Mouse (Mus musculus) mature B cell (primary cell): ENCODE results near the gene Arl15.

Source experiments
- in situ Hi-C: fragments of 300-500 bp; cut with MboI; formaldehyde crosslinking; loops from 2 replicates; pipeline ENCODE4 v1.14.3; 2019

Arl15 gene

GRCm38 (mm10) chr13:114096386-114096785 lies 302.1 kb downstream of the Arl15 start:
- in situ Hi-C loops: no loop called here

DNA sequence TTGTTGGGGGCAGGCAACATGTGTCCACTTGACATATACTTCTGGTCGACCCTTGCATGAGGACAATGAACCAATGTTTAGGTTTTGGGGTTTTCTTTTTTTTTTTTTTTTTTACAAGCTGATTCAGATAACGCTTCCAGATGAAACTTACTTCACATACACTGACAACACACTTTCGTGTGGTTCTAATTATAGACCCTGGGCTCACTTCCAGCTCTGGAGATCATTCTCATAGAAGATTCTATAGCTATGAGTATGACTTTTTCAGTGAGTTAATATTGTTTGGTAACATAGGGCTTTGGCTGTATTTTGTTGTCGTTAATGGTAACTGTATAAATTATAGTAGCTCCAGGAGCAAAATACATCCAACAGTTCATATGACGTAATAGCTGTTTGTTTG lies 306.9 kb downstream of the Arl15 start:
- in situ Hi-C loops: no loop called here

DNA sequence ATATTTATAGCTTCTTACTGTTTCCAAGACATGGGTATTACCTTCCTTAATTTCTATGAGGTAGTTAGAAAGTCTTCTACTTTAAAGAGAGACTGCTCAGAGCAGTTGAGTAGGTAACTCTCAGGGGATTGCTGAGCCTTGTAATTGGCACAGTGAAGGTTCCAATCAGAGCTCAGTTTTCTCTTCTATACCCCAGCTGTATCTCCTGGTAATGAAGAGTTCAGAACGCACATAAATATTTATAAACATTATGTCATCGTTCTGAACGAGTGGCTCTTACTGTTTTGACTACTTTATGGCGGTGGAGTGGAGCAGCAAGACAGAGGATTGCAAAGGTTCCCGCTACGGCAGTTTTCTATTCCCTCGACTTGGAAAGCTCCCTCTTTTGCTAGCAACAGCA lies 311.8 kb downstream of the Arl15 start:
- in situ Hi-C loops: no loop called here

- in situ Hi-C loops: no loop called here
Measured at GRCm38 (mm10) chr13:114107499-114107898, 313.2 kb downstream of the Arl15 start.

GRCm38 (mm10) chr13:114109441-114109840 lies 315.1 kb downstream of the Arl15 start:
- in situ Hi-C loops: no loop called here

DNA sequence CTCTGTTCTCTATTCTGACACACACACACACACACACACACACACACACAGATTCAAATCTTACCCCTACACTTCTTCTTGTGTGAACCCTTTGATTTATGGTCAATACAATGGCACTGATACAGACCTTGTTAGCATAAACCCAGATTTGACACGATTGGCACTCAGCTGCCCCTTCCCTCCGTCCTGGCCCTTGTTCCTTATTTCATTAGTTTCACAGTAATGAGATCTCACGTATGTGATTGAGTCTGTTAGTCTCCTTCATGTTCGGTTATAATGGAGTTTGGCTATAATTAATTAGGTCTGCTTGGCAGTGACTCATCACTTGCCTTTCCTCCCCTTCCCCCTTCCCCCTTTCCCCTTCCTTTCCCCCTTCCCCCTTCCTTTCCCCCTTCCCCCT lies 315.5 kb downstream of the Arl15 start:
- in situ Hi-C loops: no loop called here

GRCm38 (mm10) chr13:114113516-114113915 lies 319.2 kb downstream of the Arl15 start:
- in situ Hi-C loops: no loop called here

- in situ Hi-C loops: no loop called here
Measured at GRCm38 (mm10) chr13:114114586-114114985, 320.3 kb downstream of the Arl15 start.

DNA sequence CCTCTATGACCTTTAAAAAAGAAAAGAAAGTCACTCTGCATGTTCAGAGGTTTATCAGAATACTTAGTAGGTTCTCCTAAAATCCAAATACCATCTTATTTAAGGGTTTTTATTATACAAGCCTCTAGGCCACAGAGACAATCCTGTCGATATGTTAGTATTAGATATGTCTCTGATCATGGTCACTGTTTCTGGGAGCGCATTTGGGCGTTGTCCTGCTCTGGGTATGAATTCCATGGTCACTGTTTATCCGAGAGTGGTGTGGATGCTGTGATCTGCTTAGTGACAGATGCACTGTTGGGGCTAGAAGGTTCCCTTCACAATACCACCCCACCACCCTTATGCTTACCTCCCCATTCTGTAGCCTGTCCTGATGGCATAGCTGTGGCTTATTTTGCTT lies 320.8 kb downstream of the Arl15 start:
- in situ Hi-C loops: no loop called here

GRCm38 (mm10) chr13:114118104-114118830 lies 324.0 kb downstream of the Arl15 start:
- in situ Hi-C loops: no loop called here

- in situ Hi-C loops: no loop called here
Measured at GRCm38 (mm10) chr13:114119816-114120215, 325.5 kb downstream of the Arl15 start.

DNA sequence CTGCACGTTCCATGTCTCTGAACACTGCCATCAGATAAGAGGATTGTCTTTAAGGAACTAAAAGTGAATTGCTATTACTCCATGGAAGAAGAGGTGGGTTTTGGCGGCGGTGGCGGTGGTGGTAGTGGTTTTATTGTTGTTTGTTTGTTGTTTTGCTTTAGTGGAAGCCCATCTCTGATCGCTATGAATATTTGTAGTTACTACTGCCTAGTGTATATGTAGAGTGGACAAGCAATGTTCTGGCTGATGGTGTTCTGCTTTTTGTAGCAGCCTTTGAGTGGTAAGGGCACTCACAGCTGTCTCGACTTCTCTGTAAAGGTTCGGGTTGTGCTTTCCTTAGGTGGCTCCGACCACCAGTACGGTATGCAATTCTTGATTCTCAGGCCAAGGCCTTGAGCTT lies 327.3 kb downstream of the Arl15 start:
- in situ Hi-C loops: no loop called here

GRCm38 (mm10) chr13:114123391-114123790 lies 329.1 kb downstream of the Arl15 start:
- in situ Hi-C loops: no loop called here

DNA sequence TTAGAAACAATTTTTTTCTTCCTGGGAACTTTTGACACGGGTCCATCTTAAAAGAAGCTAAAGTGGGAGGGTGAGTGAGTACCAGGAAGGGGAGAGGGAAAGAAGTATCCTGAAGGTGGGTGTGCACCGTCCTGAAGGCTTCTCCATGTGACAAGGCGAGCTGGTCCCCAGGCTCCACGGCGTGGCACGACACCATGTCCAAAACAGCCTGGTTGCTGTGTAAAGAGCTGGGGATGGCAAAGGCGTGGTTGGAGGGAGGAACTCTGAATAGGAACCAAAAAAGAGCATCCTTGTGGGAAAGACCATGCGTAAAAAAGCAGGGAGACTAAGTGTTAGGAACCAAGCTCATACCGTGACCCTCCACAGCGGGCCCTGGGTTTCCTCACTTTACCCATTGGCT lies 330.1 kb downstream of the Arl15 start:
- in situ Hi-C loops: no loop called here

DNA sequence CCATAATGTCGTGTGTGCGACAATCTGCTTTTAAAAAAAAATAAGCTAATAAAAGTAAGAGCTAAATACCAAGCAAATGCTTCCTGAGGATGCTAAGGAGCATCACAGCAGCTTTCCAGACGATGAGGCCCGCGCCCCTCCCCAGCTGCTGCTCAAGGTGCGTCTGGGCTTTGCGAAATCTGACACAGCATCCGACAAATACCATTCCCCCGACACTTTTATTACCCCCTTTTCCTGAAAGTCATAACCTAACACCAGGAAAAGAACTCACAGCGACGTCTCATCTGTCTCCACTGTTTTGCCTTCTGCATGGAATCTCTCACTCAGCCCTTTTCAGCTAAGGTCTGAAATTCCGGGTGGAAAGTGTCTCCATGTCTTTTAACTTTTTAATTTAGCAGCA lies 330.7 kb downstream of the Arl15 start:
- in situ Hi-C loops: no loop called here

GRCm38 (mm10) chr13:114128366-114128765 lies 334.1 kb downstream of the Arl15 start:
- in situ Hi-C loops: no loop called here

DNA sequence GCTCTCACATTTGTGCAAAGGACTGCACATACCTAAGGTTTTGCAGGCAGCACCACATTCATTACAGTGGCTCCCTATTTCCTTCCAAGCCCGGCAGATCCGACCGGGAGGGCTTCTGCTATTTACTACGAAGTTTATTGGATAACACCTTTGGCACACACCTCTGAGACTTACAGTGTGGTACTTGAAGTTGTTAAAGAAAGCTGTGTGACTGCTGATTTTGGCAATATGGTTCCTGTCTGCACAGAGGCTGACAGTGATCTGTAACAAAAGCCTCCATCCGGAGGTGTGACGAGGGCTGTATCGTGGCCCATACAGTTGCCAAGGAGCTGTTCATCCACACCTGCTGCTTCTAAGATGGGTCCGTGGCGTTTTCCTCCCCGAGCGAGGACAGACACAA lies 335.7 kb downstream of the Arl15 start:
- in situ Hi-C loops: no loop called here

- in situ Hi-C loops: no loop called here
Measured at GRCm38 (mm10) chr13:114130566-114131319, 336.4 kb downstream of the Arl15 start.

DNA sequence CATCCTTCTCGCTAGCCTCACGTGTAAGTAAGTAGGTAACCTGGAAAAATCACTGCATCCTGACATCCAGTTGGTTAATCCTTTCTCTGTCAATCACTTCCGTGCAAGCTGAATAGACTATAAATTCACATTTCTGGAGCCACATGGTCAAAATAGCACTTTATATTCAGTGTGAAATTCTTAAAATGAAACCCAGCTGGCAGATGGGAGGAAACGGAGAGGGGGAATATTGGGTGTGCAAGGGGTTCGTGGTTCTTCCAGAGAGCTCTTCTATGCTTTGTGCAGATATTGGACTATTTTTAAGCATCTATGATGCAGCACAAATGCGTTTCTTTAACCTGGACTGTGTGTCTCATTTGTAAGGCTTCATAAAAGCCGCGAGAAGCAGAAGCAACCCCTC lies 344.6 kb downstream of the Arl15 start:
- in situ Hi-C loops: no loop called here

- in situ Hi-C loops: no loop called here
Measured at GRCm38 (mm10) chr13:114139570-114139969, 345.3 kb downstream of the Arl15 start.

DNA sequence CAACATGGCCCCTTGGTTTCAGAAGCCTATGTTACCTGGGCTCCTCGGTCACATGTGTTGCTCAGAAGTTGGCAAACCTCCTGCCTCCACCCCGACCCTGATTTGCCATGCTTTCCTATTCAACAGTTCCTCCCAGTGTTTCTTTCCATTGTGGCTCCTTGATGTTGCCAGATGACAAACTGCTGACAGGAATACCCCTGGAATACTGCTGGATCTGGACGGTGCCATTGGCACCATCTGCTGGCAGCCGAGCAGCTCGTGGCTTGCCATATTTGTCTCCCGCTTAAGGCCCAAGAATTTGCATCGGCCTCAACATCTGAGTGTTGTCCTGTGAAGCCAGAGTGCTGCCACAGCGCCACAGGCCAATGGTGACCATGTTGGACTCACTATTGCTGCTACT lies 348.5 kb downstream of the Arl15 start:
- in situ Hi-C loops: no loop called here

DNA sequence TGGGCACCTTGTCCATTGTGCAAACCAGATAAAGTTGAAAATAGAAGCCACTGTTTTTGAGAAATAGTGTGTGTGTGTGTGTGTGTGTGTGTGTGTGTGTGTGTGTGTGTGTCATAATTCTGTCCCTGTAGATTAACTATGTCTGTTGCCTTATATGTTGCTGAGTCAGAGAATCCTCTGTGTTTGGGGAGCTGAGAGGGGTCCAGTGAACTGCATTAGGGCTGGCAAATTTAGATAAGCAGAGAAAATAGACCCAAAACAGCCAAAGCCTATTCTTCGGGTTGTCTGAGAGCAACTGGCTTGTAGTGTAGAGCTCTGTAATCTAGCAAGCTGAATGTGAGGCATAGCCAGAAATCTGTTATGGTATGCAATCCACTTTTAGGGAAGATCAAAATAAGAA lies 348.9 kb downstream of the Arl15 start:
- in situ Hi-C loops: no loop called here
